Mouse (Mus musculus) stomach, embryonic 14.5 days (tissue): ENCODE measurements around the gene Camsap3. TPM values are rescaled to one million over a fixed set of nuclear protein-coding genes. Genes with fewer than 3 reads are reported as not detected.
A peak's percentile ranks its signal among the peaks of the same experiment; 100 is the strongest.

Experiments
- ATAC-seq: fragments of 200-750 bp; cut with Nextera tagmentation; 2 replicates; pipeline ENCODE4 v1.8.0; 2017; ENCODE audit warnings: low read depth, moderate TSS enrichment; ENCODE audit not compliant: insufficient number of reproducible peaks, insufficient read depth, low FRiP score
- H3K27ac ChIP-seq: fragments of 300-500 bp; sonication (generic); 2 replicates; pipeline ENCODE4 v1.5.1; 2014; ENCODE audit warnings: mild to moderate bottlenecking, low read length, moderate library complexity, mixed read lengths
- H3K27me3 ChIP-seq: fragments of 300-500 bp; sonication (generic); 2 replicates; pipeline ENCODE4 v1.6.1; 2014; ENCODE audit warnings: low read length, control low read depth, mixed read lengths; ENCODE audit not compliant: control insufficient read depth, insufficient read depth
- H3K36me3 ChIP-seq: fragments of 300-500 bp; sonication (generic); 2 replicates; pipeline ENCODE4 v1.6.1; 2014; ENCODE audit warnings: mild to moderate bottlenecking, control low read depth, low read length, moderate library complexity, mixed read lengths; ENCODE audit not compliant: control insufficient read depth, insufficient read depth
- H3K4me1 ChIP-seq: fragments of 300-500 bp; sonication (generic); 2 replicates; pipeline ENCODE4 v1.6.1; 2014; ENCODE audit warnings: low read length, control low read depth, mixed read lengths; ENCODE audit not compliant: control insufficient read depth, insufficient read depth
- H3K4me2 ChIP-seq: fragments of 300-500 bp; sonication (generic); replicated peaks from 2 replicates; pipeline ENCODE4 v1.6.1; 2014; ENCODE audit warnings: low read depth, low read length, control low read depth
- H3K4me3 ChIP-seq: fragments of 300-500 bp; sonication (generic); 2 replicates; pipeline ENCODE4 v1.5.1; 2014; ENCODE audit warnings: low read depth, low read length, control low read depth
- H3K9ac ChIP-seq: fragments of 300-500 bp; sonication (generic); replicated peaks from 2 replicates; pipeline ENCODE4 v1.6.1; 2014; ENCODE audit warnings: low read depth, mild to moderate bottlenecking, control low read depth, low read length, moderate library complexity, mixed read lengths
- H3K9me3 ChIP-seq: fragments of 300-500 bp; sonication (generic); 2 replicates; pipeline ENCODE4 v1.6.1; 2016; ENCODE audit warnings: low read depth, low read length, control low read depth; ENCODE audit not compliant: control insufficient read depth
- WGBS: fragments of 180-500 bp; shearing (Covaris S2); extraction: QIAGEN DNeasy Blood & Tissue Kit; methylation state at CpG from one replicate; pipeline ENCODE4 v1.1.7; 2014; 5-methylcytosine and 5-hydroxymethylcytosine counted together
- polyA plus RNA-seq: library from polyadenylated mRNA; unstranded; fragments of >200 nt; fragmentation: Nextera tagmentation; extraction: Ambion mirVana; gene quantifications from 2 replicates; pipeline ENCODE4 v1.2.1, GENCODE M21; 2014

Camsap3 gene
- polyA plus RNA-seq, 1 experiment from 2014 or later: 15.3 TPM

DNA sequence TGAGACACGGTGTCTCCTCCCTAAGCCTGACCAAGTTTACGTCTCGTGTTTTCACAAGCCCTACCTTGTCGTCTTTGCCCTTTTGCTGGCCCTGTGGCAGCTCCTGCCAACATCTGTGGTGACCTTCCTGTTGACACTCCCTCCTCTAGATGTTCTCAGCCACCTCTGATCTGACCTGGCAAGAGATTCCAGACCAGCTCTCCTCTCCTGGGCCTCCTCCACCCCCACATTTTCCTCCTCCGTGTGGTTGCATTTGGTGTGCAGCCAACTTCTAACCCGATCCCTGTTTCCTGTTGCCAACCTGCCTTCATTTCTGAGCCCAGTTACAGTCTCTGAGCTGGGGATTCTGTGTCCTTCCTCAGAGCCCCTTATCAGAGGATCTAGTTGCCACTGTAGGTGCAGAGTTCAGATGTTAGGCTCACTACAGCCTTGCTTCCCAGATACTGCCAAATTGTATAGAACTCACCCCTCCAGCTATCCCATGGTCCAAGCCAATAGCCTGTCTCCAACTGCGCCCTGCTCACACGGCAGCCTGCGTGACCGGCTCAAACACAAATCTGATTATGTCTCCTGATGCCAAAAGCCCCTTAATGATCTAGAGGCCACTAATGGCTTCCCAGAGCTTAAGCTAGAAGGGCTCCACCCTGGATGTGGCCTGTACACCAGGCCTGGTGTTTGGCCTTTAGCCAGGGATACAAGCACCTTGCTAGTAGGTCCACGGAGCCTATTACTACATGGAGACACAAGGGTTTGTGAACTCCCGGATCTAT is 22.1 kb downstream of the Camsap3 start:
- H3K4me2 ChIP-seq: no peak overlapping the region
- H3K9ac ChIP-seq: no peak overlapping the region
- peaks cover 50% of the 10 kb centered on the region for H3K36me3 ChIP-seq
- no peak overlapping the region for H3K27ac ChIP-seq
- WGBS: 85% methylated on average over 12 of the region's 12 CpGs
- no peaks in the 10 kb centered on the region for H3K4me1 ChIP-seq
- no peaks in the 10 kb centered on the region for H3K27me3 ChIP-seq
- H3K4me3 ChIP-seq: no peak overlapping the region
- no peaks in the 10 kb centered on the region for H3K9me3 ChIP-seq
- ATAC-seq: no peak

DNA sequence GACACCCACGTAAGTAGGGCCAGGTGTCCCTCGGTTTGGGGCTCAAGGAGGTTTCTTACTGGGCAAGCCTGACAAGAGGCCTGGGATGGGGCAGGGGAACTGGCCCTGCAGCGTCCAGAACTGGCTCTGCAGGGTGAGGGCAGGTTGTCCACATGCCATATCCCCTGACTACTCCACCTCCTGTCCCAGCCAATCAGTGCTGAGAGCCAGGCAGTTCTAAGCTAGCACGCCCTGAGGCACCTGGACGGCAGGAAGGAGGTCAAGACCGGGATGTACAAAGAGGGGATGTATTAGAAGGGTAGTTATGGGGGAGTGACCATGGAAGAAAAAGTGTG is 22.7 kb downstream of the Camsap3 start:
- H3K4me2 ChIP-seq: no peak overlapping the region
- 72% methylated on average over 6 of the region's 6 CpGs for WGBS
- H3K4me1 ChIP-seq: no peaks in the 10 kb centered on the region
- no peaks in the 10 kb centered on the region for H3K27me3 ChIP-seq
- peaks cover 55% of the 10 kb centered on the region for H3K36me3 ChIP-seq
- H3K9me3 ChIP-seq: no peaks in the 10 kb centered on the region
- no peak overlapping the region for H3K27ac ChIP-seq
- no peak overlapping the region for H3K9ac ChIP-seq
- ATAC-seq: no peak
- H3K4me3 ChIP-seq: no peak overlapping the region

GRCm38 (mm10) chr8:3621199-3621970 is 34.3 kb downstream of the Camsap3 start, which contains the start of the genes Xab2 and Pet100:
Gene Xab2, minus strand, starts transcription at chr8:3621316.
Gene Pet100, plus strand, starts transcription at chr8:3621548.
- Histone ChIP-seq H3K4me3 (peak within 1 kb of the TSS; percentile 83), H3K9ac (peak within 1 kb of the TSS; percentile 72), H3K36me3 (peaks cover 17% of the 10 kb centered on the region), H3K4me2 (peak within 1 kb of the TSS; percentile 89), H3K4me1 (peaks cover 12% of the 10 kb centered on the region), H3K27me3 (no peaks in the 10 kb centered on the region), H3K27ac (no peak within 1 kb of the TSS), H3K9me3 (no peaks in the 10 kb centered on the region)
- ATAC-seq: peak; percentile 99
- under 1% methylated on average over 37 of the region's 37 CpGs for WGBS

DNA sequence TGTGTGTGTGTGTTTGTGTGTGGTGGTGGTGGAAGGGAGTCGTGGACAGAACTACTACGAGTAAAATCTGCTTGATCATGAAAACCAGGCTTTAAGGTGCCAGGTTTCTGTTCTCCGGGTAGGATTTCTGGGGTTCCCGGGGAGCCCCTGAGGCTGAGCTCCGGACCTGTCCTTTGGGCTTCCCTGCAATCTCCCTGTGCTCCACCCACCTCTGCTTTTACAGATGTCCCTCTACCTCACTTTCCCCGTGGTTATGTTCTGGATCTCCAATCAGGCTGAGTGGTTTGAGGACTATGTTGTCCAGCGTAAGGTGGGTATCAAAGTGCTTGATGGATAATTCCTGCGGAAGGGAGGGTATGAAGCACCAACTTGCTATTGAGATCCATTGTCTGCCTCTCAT is 35.0 kb downstream of the Camsap3 start:
- Histone ChIP-seq H3K4me1 (peaks cover 12% of the 10 kb centered on the region), H3K4me2 (peak overlapping the region; percentile 63), H3K27me3 (no peaks in the 10 kb centered on the region), H3K4me3 (peak overlapping the region; percentile 83), H3K36me3 (peaks cover 12% of the 10 kb centered on the region), H3K27ac (no peak overlapping the region), H3K9me3 (no peaks in the 10 kb centered on the region), H3K9ac (peak overlapping the region; percentile 41; the same call in 1 of the 2 replicates)
- 61% methylated on average over 8 of the region's 8 CpGs for WGBS
- ATAC-seq: no peak

DNA sequence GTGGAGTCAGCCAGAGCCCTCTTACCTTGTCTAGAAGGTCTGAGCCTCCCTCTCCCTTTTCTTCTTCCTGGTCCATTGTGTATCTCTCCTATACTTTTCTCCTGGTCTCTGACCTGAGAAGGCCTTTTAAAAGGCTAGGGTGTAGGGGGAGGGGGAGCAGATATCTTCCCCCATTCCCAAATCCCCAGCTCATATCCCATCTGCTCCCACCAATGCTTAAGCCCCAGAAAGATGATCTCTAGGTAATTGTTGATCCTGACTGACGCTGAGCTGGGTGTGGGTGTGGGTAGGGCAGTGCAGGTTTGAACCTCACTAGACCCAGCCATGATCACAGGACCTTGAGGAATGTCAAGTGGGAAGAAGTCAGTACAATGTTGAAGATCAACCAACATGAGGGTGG is 38.4 kb downstream of the Camsap3 start, which contains the start of gene Pcp2:
Gene Pcp2, minus strand, starts transcription at position 101 of the 400 bp plus-strand sequence.
- no peak for ATAC-seq
- H3K36me3 ChIP-seq: no peaks in the 10 kb centered on the region; the same call in 1 of the 2 replicates
- H3K4me1 ChIP-seq: peaks cover under 1% of the 10 kb centered on the region; the same call in 1 of the 2 replicates
- H3K9ac ChIP-seq: no peak within 1 kb of the TSS
- H3K4me3 ChIP-seq: no peak within 1 kb of the TSS
- H3K27me3 ChIP-seq: no peaks in the 10 kb centered on the region
- 60% methylated on average over 1 of the region's 1 CpGs for WGBS
- no peaks in the 10 kb centered on the region for H3K9me3 ChIP-seq
- H3K4me2 ChIP-seq: no peak within 1 kb of the TSS
- H3K27ac ChIP-seq: no peak within 1 kb of the TSS

- 56% methylated on average over 5 of the region's 5 CpGs for WGBS
- Histone ChIP-seq H3K27me3 (no peaks in the 10 kb centered on the region), H3K4me1 (no peaks in the 10 kb centered on the region; the same call in 1 of the 2 replicates), H3K27ac (no peak overlapping the region), H3K4me3 (no peak overlapping the region), H3K36me3 (no peaks in the 10 kb centered on the region; the same call in 1 of the 2 replicates), H3K9me3 (no peaks in the 10 kb centered on the region), H3K4me2 (no peak overlapping the region), H3K9ac (no peak overlapping the region)
- no peak for ATAC-seq
These were observed 39.9 kb downstream of the Camsap3 start for GRCm38 (mm10) chr8:3626971-3627370.

DNA sequence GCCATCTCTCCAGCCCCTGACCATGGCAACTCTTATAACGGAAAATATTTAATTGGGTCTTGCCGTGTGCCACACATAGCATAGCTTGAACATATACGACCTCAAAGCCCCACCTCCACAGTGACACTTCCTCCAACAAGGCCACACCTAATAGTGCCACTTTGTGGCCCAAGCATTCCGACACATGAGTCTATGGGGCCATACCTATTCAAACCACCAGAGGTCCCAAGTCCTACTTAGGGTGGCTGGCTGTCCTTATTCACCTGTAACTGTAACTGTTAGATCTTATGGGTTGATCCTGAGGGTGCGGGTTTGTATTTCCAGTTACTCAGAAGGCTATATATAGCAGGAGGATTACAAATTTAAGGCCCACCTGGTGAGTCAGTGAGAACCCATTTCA is 40.9 kb downstream of the Camsap3 start:
- no peak for ATAC-seq
- WGBS: 26% methylated on average over 5 of the region's 5 CpGs

GRCm38 (mm10) chr8:3630647-3631477 is 43.8 kb downstream of the Camsap3 start, which contains the start of gene Stxbp2:
Gene Stxbp2, plus strand, starts transcription at chr8:3630955.
- Histone ChIP-seq H3K36me3 (peaks cover under 1% of the 10 kb centered on the region; the same call in 1 of the 2 replicates), H3K27me3 (no peaks in the 10 kb centered on the region), H3K27ac (no peak within 1 kb of the TSS), H3K4me3 (peak within 1 kb of the TSS; percentile 56), H3K9ac (peak within 1 kb of the TSS; percentile 41; the same call in 1 of the 2 replicates), H3K4me1 (no peaks in the 10 kb centered on the region), H3K9me3 (no peaks in the 10 kb centered on the region), H3K4me2 (peak within 1 kb of the TSS; percentile 53)
- peak; percentile 93 for ATAC-seq
- 6% methylated on average over 47 of the region's 47 CpGs for WGBS

More for the DNA sequence above, 40.9 kb downstream of the Camsap3 start:
- no peak overlapping the region for H3K4me3 ChIP-seq
- H3K27ac ChIP-seq: no peak overlapping the region
- H3K36me3 ChIP-seq: no peaks in the 10 kb centered on the region
- no peak overlapping the region for H3K4me2 ChIP-seq
- no peaks in the 10 kb centered on the region for H3K9me3 ChIP-seq
- H3K27me3 ChIP-seq: no peaks in the 10 kb centered on the region
- no peaks in the 10 kb centered on the region for H3K4me1 ChIP-seq
- no peak overlapping the region for H3K9ac ChIP-seq
